Mouse (Mus musculus): ENCODE measurements around the gene Gpx2. TPM values are rescaled to one million over a fixed set of nuclear protein-coding genes. Genes with fewer than 3 reads are reported as not detected.
A peak's percentile ranks its signal among the peaks of the same experiment; 100 is the strongest.

The Gpx2 gene
- 17.0 and 20.3 TPM in 2 replicates for polyA plus RNA-seq (2015; fragmentation: Nextera tagmentation; extraction: Ambion mirVana)

- H3K27me3 ChIP-seq, result no peaks in the 10 kb centered on the region
- no peak within 1 kb of the TSS for H3K9ac ChIP-seq
- peak within 1 kb of the TSS; percentile 5; the same call in 1 of the 2 replicates for H3K4me2 ChIP-seq
- H3K36me3 ChIP-seq, result no peaks in the 10 kb centered on the region
- no peak within 1 kb of the TSS for H3K27ac ChIP-seq
- no peaks in the 10 kb centered on the region for H3K9me3 ChIP-seq
- 57% methylated on average over 5 of the region's 5 CpGs for WGBS
- no peak within 1 kb of the TSS for H3K4me3 ChIP-seq
- no peak for ATAC-seq (ENCODE audit: borderline replicate concordance, extremely low read depth, low FRiP score, low TSS enrichment)
- peaks cover 18% of the 10 kb centered on the region for H3K4me1 ChIP-seq
Measured at GRCm38 (mm10) chr12:76795350-76795749, at the start of gene Gpx2. Gpx2 (minus strand) TSS chr12:76795554.

- Histone ChIP-seq H3K4me3 (no peak overlapping the region), H3K4me2 (no peak overlapping the region), H3K27ac (no peak overlapping the region), H3K4me1 (no peaks in the 10 kb centered on the region), H3K9ac (no peak overlapping the region), H3K9me3 (no peaks in the 10 kb centered on the region), H3K27me3 (no peaks in the 10 kb centered on the region), H3K36me3 (no peaks in the 10 kb centered on the region)
- WGBS, result 85% methylated on average over 15 of the region's 15 CpGs
- no peak for ATAC-seq (ENCODE audit: borderline replicate concordance, extremely low read depth, low FRiP score, low TSS enrichment)
Measured at GRCm38 (mm10) chr12:76844346-76845061, 49.1 kb upstream of the Gpx2 start.

GRCm38 (mm10) chr12:76840081-76840480, 44.7 kb upstream of the Gpx2 start:
- ATAC-seq (ENCODE audit: borderline replicate concordance, extremely low read depth, low FRiP score, low TSS enrichment), result no peak

GRCm38 (mm10) chr12:76839298-76839697, 43.9 kb upstream of the Gpx2 start:
- no peaks in the 10 kb centered on the region for H3K9me3 ChIP-seq
- no peak for ATAC-seq (ENCODE audit: borderline replicate concordance, extremely low read depth, low FRiP score, low TSS enrichment)
- H3K4me3 ChIP-seq, result no peak overlapping the region
- H3K9ac ChIP-seq, result no peak overlapping the region
- H3K36me3 ChIP-seq, result no peaks in the 10 kb centered on the region
- no peak overlapping the region for H3K27ac ChIP-seq
- H3K4me1 ChIP-seq, result peaks cover 13% of the 10 kb centered on the region
- H3K4me2 ChIP-seq, result no peak overlapping the region
- 86% methylated on average over 4 of the region's 4 CpGs for WGBS
- no peaks in the 10 kb centered on the region for H3K27me3 ChIP-seq

More at GRCm38 (mm10) chr12:76840081-76840480, 44.7 kb upstream of the Gpx2 start:
- 66% methylated on average over 6 of the region's 6 CpGs for WGBS
- Histone ChIP-seq H3K9me3 (no peaks in the 10 kb centered on the region), H3K27me3 (no peaks in the 10 kb centered on the region), H3K9ac (no peak overlapping the region), H3K4me2 (no peak overlapping the region), H3K4me3 (no peak overlapping the region), H3K36me3 (no peaks in the 10 kb centered on the region), H3K27ac (no peak overlapping the region), H3K4me1 (peaks cover 13% of the 10 kb centered on the region)

GRCm38 (mm10) chr12:76837844-76838650, 42.7 kb upstream of the Gpx2 start:
- Histone ChIP-seq H3K27ac (peak overlapping the region; percentile 83; the same call in 1 of the 2 replicates), H3K9ac (peak overlapping the region; percentile 72), H3K9me3 (no peaks in the 10 kb centered on the region), H3K36me3 (no peaks in the 10 kb centered on the region), H3K4me3 (peak overlapping the region; percentile 74), H3K4me2 (peak overlapping the region; percentile 72), H3K4me1 (peaks cover 13% of the 10 kb centered on the region), H3K27me3 (no peaks in the 10 kb centered on the region)
- ATAC-seq (ENCODE audit: borderline replicate concordance, extremely low read depth, low FRiP score, low TSS enrichment), result no peak
- WGBS, result 10% methylated on average over 21 of the region's 21 CpGs

- Histone ChIP-seq H3K9ac (peak overlapping the region; percentile 72), H3K36me3 (no peaks in the 10 kb centered on the region), H3K4me1 (peaks cover 13% of the 10 kb centered on the region), H3K9me3 (no peaks in the 10 kb centered on the region), H3K27me3 (no peaks in the 10 kb centered on the region), H3K27ac (peak overlapping the region; percentile 83), H3K4me2 (peak overlapping the region; percentile 72), H3K4me3 (peak overlapping the region; percentile 74)
- ATAC-seq (ENCODE audit: borderline replicate concordance, extremely low read depth, low FRiP score, low TSS enrichment), result peak; percentile 99
- under 1% methylated on average over 43 of the region's 43 CpGs for WGBS
Measured at GRCm38 (mm10) chr12:76837101-76837843, 41.9 kb upstream of the Gpx2 start.

- no peak for ATAC-seq (ENCODE audit: borderline replicate concordance, extremely low read depth, low FRiP score, low TSS enrichment)
- Histone ChIP-seq H3K36me3 (no peaks in the 10 kb centered on the region), H3K9ac (no peak overlapping the region), H3K27ac (no peak overlapping the region), H3K4me3 (no peak overlapping the region), H3K9me3 (no peaks in the 10 kb centered on the region), H3K4me1 (no peaks in the 10 kb centered on the region), H3K4me2 (no peak overlapping the region), H3K27me3 (no peaks in the 10 kb centered on the region)
- whole genome bisulfite sequencing, result under 1% methylated on average over 3 of the region's 3 CpGs
Measured at GRCm38 (mm10) chr12:76832704-76833103, 37.4 kb upstream of the Gpx2 start.

- Histone ChIP-seq H3K36me3 (no peaks in the 10 kb centered on the region), H3K9ac (no peak overlapping the region), H3K27ac (no peak overlapping the region), H3K4me3 (no peak overlapping the region), H3K9me3 (no peaks in the 10 kb centered on the region), H3K27me3 (peaks cover 9% of the 10 kb centered on the region; the same call in 1 of the 2 replicates), H3K4me1 (peaks cover 30% of the 10 kb centered on the region), H3K4me2 (no peak overlapping the region)
- no peak for ATAC-seq (ENCODE audit: borderline replicate concordance, extremely low read depth, low FRiP score, low TSS enrichment)
- 70% methylated on average over 4 of the region's 4 CpGs for WGBS
Measured at GRCm38 (mm10) chr12:76825283-76825682, 29.9 kb upstream of the Gpx2 start.

- Histone ChIP-seq H3K4me3 (peak within 1 kb of the TSS; percentile 76), H3K4me2 (peak within 1 kb of the TSS; percentile 90), H3K9ac (peak within 1 kb of the TSS; percentile 85), H3K9me3 (no peaks in the 10 kb centered on the region), H3K27ac (peak within 1 kb of the TSS; percentile 65), H3K27me3 (peaks cover 9% of the 10 kb centered on the region; the same call in 1 of the 2 replicates), H3K36me3 (no peaks in the 10 kb centered on the region), H3K4me1 (peaks cover 52% of the 10 kb centered on the region)
- 3% methylated on average over 17 of the region's 17 CpGs for WGBS
- ATAC-seq (ENCODE audit: borderline replicate concordance, extremely low read depth, low FRiP score, low TSS enrichment), result no peak
Measured at GRCm38 (mm10) chr12:76822651-76823041, 27.3 kb upstream of the Gpx2 start, which contains the start of gene Rab15. Rab15 (minus strand) TSS chr12:76822908.

- Histone ChIP-seq H3K4me3 (peak overlapping the region; percentile 76), H3K9me3 (no peaks in the 10 kb centered on the region), H3K9ac (peak overlapping the region; percentile 85), H3K27ac (peak overlapping the region; percentile 65), H3K27me3 (peaks cover 9% of the 10 kb centered on the region; the same call in 1 of the 2 replicates), H3K4me1 (peaks cover 57% of the 10 kb centered on the region), H3K36me3 (no peaks in the 10 kb centered on the region), H3K4me2 (peak overlapping the region; percentile 90)
- WGBS, result under 1% methylated on average over 43 of the region's 66 CpGs
- ATAC-seq (ENCODE audit: borderline replicate concordance, extremely low read depth, low FRiP score, low TSS enrichment), result peak; percentile 46; the same call in 1 of the 2 replicates
Measured at GRCm38 (mm10) chr12:76822002-76822650, 26.8 kb upstream of the Gpx2 start.

- H3K4me2 ChIP-seq, result peak overlapping the region; percentile 90
Measured at GRCm38 (mm10) chr12:76820615-76821014, 25.3 kb upstream of the Gpx2 start.

More at GRCm38 (mm10) chr12:76820615-76821014, 25.3 kb upstream of the Gpx2 start:
- Histone ChIP-seq H3K27ac (peak overlapping the region; percentile 68), H3K9ac (no peak overlapping the region), H3K27me3 (peaks cover 9% of the 10 kb centered on the region; the same call in 1 of the 2 replicates), H3K9me3 (no peaks in the 10 kb centered on the region), H3K4me1 (peaks cover 61% of the 10 kb centered on the region), H3K36me3 (no peaks in the 10 kb centered on the region), H3K4me3 (peak overlapping the region; percentile 76)
- 33% methylated on average over 4 of the region's 4 CpGs for WGBS
- no peak; the same call in 1 of the 2 replicates for ATAC-seq (ENCODE audit: borderline replicate concordance, extremely low read depth, low FRiP score, low TSS enrichment)

Data from lung, embryonic 15.5 days (tissue).